Mouse (Mus musculus) lung, embryonic 16.5 days (tissue): Measurements from ENCODE around the gene Il10ra. TPM values are rescaled to one million over a fixed set of nuclear protein-coding genes. Genes with fewer than 3 reads are reported as not detected.

Experiments
- ATAC-seq: fragments of 200-750 bp; cut with Nextera tagmentation; 2 replicates; pipeline ENCODE4 v1.8.0; 2017; ENCODE audit warnings: low read depth, mild to moderate bottlenecking, moderate library complexity
- H3K27ac ChIP-seq: fragments of 300-500 bp; sonication (generic); 2 replicates; pipeline ENCODE4 v1.5.1; 2014; ENCODE audit warnings: mild to moderate bottlenecking, control low read depth, low read length
- H3K27me3 ChIP-seq: fragments of 300-500 bp; sonication (generic); 2 replicates; pipeline ENCODE4 v1.6.1; 2014; ENCODE audit warnings: low read depth, low read length, mixed read lengths; ENCODE audit not compliant: control insufficient read depth, insufficient read depth
- H3K36me3 ChIP-seq: fragments of 300-500 bp; sonication (generic); 2 replicates; pipeline ENCODE4 v1.6.1; 2014; ENCODE audit warnings: low read length; ENCODE audit not compliant: control insufficient read depth, insufficient read depth
- H3K4me1 ChIP-seq: fragments of 300-500 bp; sonication (generic); replicated peaks from 2 replicates; pipeline ENCODE4 v1.6.1; 2014; ENCODE audit warnings: low read length, mixed read lengths; ENCODE audit not compliant: control insufficient read depth, insufficient read depth
- H3K4me2 ChIP-seq: fragments of 300-500 bp; sonication (generic); 2 replicates; pipeline ENCODE4 v1.6.1; 2014; ENCODE audit warnings: low read depth, low read length, control low read depth
- H3K4me3 ChIP-seq: fragments of 300-500 bp; sonication (generic); 2 replicates; pipeline ENCODE4 v1.5.1; 2014; ENCODE audit warnings: mild to moderate bottlenecking, low read length, control low read depth
- H3K9ac ChIP-seq: fragments of 300-500 bp; sonication (generic); 2 replicates; pipeline ENCODE4 v1.6.1; 2014; ENCODE audit warnings: low read length, control low read depth
- H3K9me3 ChIP-seq: fragments of 300-500 bp; sonication (generic); 2 replicates; pipeline ENCODE4 v1.6.1; 2016; ENCODE audit warnings: low read length; ENCODE audit not compliant: control insufficient read depth
- WGBS: fragments of 180-500 bp; shearing (Covaris S2); extraction: QIAGEN DNeasy Blood & Tissue Kit; methylation state at CpG from one replicate; pipeline ENCODE4 v1.1.7; 2014; 5-methylcytosine and 5-hydroxymethylcytosine counted together
- polyA plus RNA-seq: library from polyadenylated mRNA; unstranded; fragments of >200 nt; fragmentation: Nextera tagmentation; extraction: Ambion mirVana; gene quantifications from 2 replicates; pipeline ENCODE4 v1.2.1, GENCODE M21; 2015

The Il10ra gene
- 1.1 and 1.2 TPM in 2 replicates for polyA plus RNA-seq

GRCm38 (mm10) chr9:45268597-45269325 lies at the start of gene Il10ra:
Gene Il10ra (minus strand): TSS chr9:45269149.
- peak; percentile 68; the same call in 1 of the 2 replicates for ATAC-seq
- peaks cover 29% of the 10 kb centered on the region for H3K27me3 ChIP-seq
- H3K36me3 ChIP-seq = no peaks in the 10 kb centered on the region
- 7% methylated on average over 36 of the region's 36 CpGs for WGBS
- H3K9me3 ChIP-seq = no peaks in the 10 kb centered on the region
- peak within 1 kb of the TSS; percentile 26 for H3K4me3 ChIP-seq
- no peak within 1 kb of the TSS for H3K27ac ChIP-seq
- H3K9ac ChIP-seq = peak within 1 kb of the TSS; percentile 31; the same call in 1 of the 2 replicates
- H3K4me2 ChIP-seq = peak within 1 kb of the TSS; percentile 45
- H3K4me1 ChIP-seq = no peaks in the 10 kb centered on the region

- no peaks in the 10 kb centered on the region for H3K36me3 ChIP-seq
- peaks cover 5% of the 10 kb centered on the region; the same call in 1 of the 2 replicates for H3K4me1 ChIP-seq
- peak; percentile 81 for ATAC-seq
- no peak overlapping the region for H3K4me3 ChIP-seq
- no peaks in the 10 kb centered on the region for H3K27me3 ChIP-seq
- H3K9ac ChIP-seq = no peak overlapping the region
- WGBS = 64% methylated on average over 3 of the region's 3 CpGs
- H3K9me3 ChIP-seq = no peaks in the 10 kb centered on the region
- H3K27ac ChIP-seq = no peak overlapping the region
- H3K4me2 ChIP-seq = no peak overlapping the region
These were observed 48.7 kb upstream of the Il10ra start for GRCm38 (mm10) chr9:45317635-45318034.

- peaks cover 5% of the 10 kb centered on the region; the same call in 1 of the 2 replicates for H3K4me1 ChIP-seq
- no peak overlapping the region for H3K27ac ChIP-seq
- H3K9me3 ChIP-seq = no peaks in the 10 kb centered on the region
- no peaks in the 10 kb centered on the region for H3K27me3 ChIP-seq
- no peak overlapping the region for H3K4me2 ChIP-seq
- H3K9ac ChIP-seq = no peak overlapping the region
- WGBS = 68% methylated on average over 3 of the region's 3 CpGs
- no peaks in the 10 kb centered on the region for H3K36me3 ChIP-seq
- H3K4me3 ChIP-seq = no peak overlapping the region
- no peak for ATAC-seq
These were observed 45.0 kb upstream of the Il10ra start for GRCm38 (mm10) chr9:45313913-45314312.

- no peak overlapping the region for H3K4me2 ChIP-seq
- H3K9ac ChIP-seq = no peak overlapping the region
- no peak overlapping the region for H3K27ac ChIP-seq
- H3K27me3 ChIP-seq = no peaks in the 10 kb centered on the region
- no peaks in the 10 kb centered on the region for H3K4me1 ChIP-seq
- H3K4me3 ChIP-seq = no peak overlapping the region
- WGBS = 76% methylated on average over 6 of the region's 6 CpGs
- no peaks in the 10 kb centered on the region for H3K9me3 ChIP-seq
- no peaks in the 10 kb centered on the region for H3K36me3 ChIP-seq
- ATAC-seq = no peak
These were observed 42.9 kb upstream of the Il10ra start for GRCm38 (mm10) chr9:45311858-45312257.

- ATAC-seq = no peak
- WGBS = 75% methylated on average over 5 of the region's 5 CpGs
These were observed 39.6 kb upstream of the Il10ra start for GRCm38 (mm10) chr9:45308521-45308920.

GRCm38 (mm10) chr9:45306746-45307410 lies 37.9 kb upstream of the Il10ra start:
- Histone ChIP-seq H3K27me3 (no peaks in the 10 kb centered on the region), H3K4me2 (no peak overlapping the region), H3K9me3 (no peaks in the 10 kb centered on the region), H3K36me3 (no peaks in the 10 kb centered on the region), H3K4me3 (no peak overlapping the region), H3K4me1 (no peaks in the 10 kb centered on the region), H3K27ac (no peak overlapping the region), H3K9ac (no peak overlapping the region)
- 76% methylated on average over 12 of the region's 12 CpGs for WGBS
- ATAC-seq = no peak

More at GRCm38 (mm10) chr9:45308521-45308920, 39.6 kb upstream of the Il10ra start:
- no peak overlapping the region for H3K9ac ChIP-seq
- H3K4me2 ChIP-seq = no peak overlapping the region
- no peaks in the 10 kb centered on the region for H3K27me3 ChIP-seq
- H3K4me1 ChIP-seq = no peaks in the 10 kb centered on the region
- no peaks in the 10 kb centered on the region for H3K9me3 ChIP-seq
- H3K36me3 ChIP-seq = no peaks in the 10 kb centered on the region
- H3K4me3 ChIP-seq = no peak overlapping the region
- H3K27ac ChIP-seq = no peak overlapping the region

- Histone ChIP-seq H3K9ac (no peak overlapping the region), H3K4me1 (no peaks in the 10 kb centered on the region), H3K36me3 (no peaks in the 10 kb centered on the region), H3K4me2 (no peak overlapping the region), H3K27ac (no peak overlapping the region), H3K27me3 (no peaks in the 10 kb centered on the region), H3K4me3 (no peak overlapping the region), H3K9me3 (0 out of 2 replicates have a peak, but pooled peaks cover 2% of the 10 kb centered on the region)
- WGBS = 75% methylated on average over 8 of the region's 8 CpGs
- no peak for ATAC-seq
These were observed 32.8 kb upstream of the Il10ra start for GRCm38 (mm10) chr9:45301771-45302170.

- 8% methylated on average over 20 of the region's 20 CpGs for WGBS
- Histone ChIP-seq H3K9me3 (0 out of 2 replicates have a peak, but pooled peaks cover 2% of the 10 kb centered on the region), H3K4me1 (no peaks in the 10 kb centered on the region), H3K36me3 (no peaks in the 10 kb centered on the region), H3K9ac (peak overlapping the region; percentile 40), H3K27ac (no peak overlapping the region), H3K4me2 (peak overlapping the region; percentile 60), H3K27me3 (no peaks in the 10 kb centered on the region), H3K4me3 (peak overlapping the region; percentile 40)
- peak; percentile 86 for ATAC-seq
These were observed 31.6 kb upstream of the Il10ra start for GRCm38 (mm10) chr9:45300422-45301104.
